Mouse (Mus musculus) embryonic facial prominence, embryonic 11.5 days (tissue): ENCODE data around the gene Fen1. TPM values are rescaled to one million over a fixed set of nuclear protein-coding genes. Genes with fewer than 3 reads are reported as not detected.

Experiments
- ATAC-seq: fragments of 200-750 bp; cut with Nextera tagmentation; replicated peaks from 2 replicates; pipeline ENCODE4 v1.8.0; 2017; ENCODE audit warnings: low read depth; ENCODE audit not compliant: insufficient number of reproducible peaks, low FRiP score, low TSS enrichment
- DNase-seq: peaks from one replicate; pipeline ENCODE4 v3.0.0-alpha.2; 2015; ENCODE audit warnings: low spot score
- H3K27ac ChIP-seq: fragments of 300-500 bp; sonication (generic); replicated peaks from 2 replicates; pipeline ENCODE4 v1.5.1; 2014; ENCODE audit warnings: mild to moderate bottlenecking, low read depth, low read length, control low read depth
- H3K27me3 ChIP-seq: fragments of 300-500 bp; sonication (generic); 2 replicates; pipeline ENCODE4 v1.6.1; 2014; ENCODE audit warnings: mild to moderate bottlenecking, low read length, moderate library complexity, mixed read lengths; ENCODE audit not compliant: control insufficient read depth, insufficient read depth
- H3K36me3 ChIP-seq: fragments of 300-500 bp; sonication (generic); replicated peaks from 2 replicates; pipeline ENCODE4 v1.6.1; 2014; ENCODE audit warnings: low read depth, mild to moderate bottlenecking, low read length, moderate library complexity, mixed read lengths; ENCODE audit not compliant: control insufficient read depth, insufficient read depth
- H3K4me1 ChIP-seq: fragments of 300-500 bp; sonication (generic); 2 replicates; pipeline ENCODE4 v1.6.1; 2014; ENCODE audit warnings: low read length, mixed read lengths; ENCODE audit not compliant: control insufficient read depth, insufficient read depth
- H3K4me2 ChIP-seq: fragments of 300-500 bp; sonication (generic); 2 replicates; pipeline ENCODE4 v1.6.1; 2014; ENCODE audit warnings: low read depth, mild to moderate bottlenecking, control low read depth, low read length, moderate library complexity
- H3K4me3 ChIP-seq: fragments of 300-500 bp; sonication (generic); 2 replicates; pipeline ENCODE4 v1.5.1; 2014; ENCODE audit warnings: low read depth, low read length, control low read depth
- H3K9ac ChIP-seq: fragments of 300-500 bp; sonication (generic); replicated peaks from 2 replicates; pipeline ENCODE4 v1.6.1; 2014; ENCODE audit warnings: mild to moderate bottlenecking, control low read depth, low read length
- H3K9me3 ChIP-seq: fragments of 300-500 bp; sonication (generic); replicated peaks from 2 replicates; pipeline ENCODE4 v1.6.1; 2016; ENCODE audit warnings: mild to moderate bottlenecking, low read length, inconsistent platforms, mixed read lengths; ENCODE audit not compliant: control insufficient read depth
- WGBS: fragments of 180-500 bp; shearing (Covaris S2); extraction: QIAGEN DNeasy Blood & Tissue Kit; methylation state at CpG from one replicate; pipeline ENCODE4 v1.1.7; 2014; 5-methylcytosine and 5-hydroxymethylcytosine counted together
- polyA plus RNA-seq: library from polyadenylated mRNA; unstranded; fragments of >200 nt; fragmentation: Nextera tagmentation; extraction: Ambion mirVana; gene quantifications from 2 replicates; pipeline ENCODE4 v1.2.1, GENCODE M21; 2014

Fen1 gene
- polyA plus RNA-seq, result 130 and 134 TPM in 2 replicates

GRCm38 (mm10) chr19:10203848-10204615 lies at the start of gene Fen1, which contains the start of gene Tmem258:
TSS of gene Fen1 (minus strand) at chr19:10204169.
TSS of gene Tmem258 (plus strand) at chr19:10204014.
- WGBS, result under 1% methylated on average over 40 of the region's 40 CpGs
- Histone ChIP-seq H3K36me3 (peaks cover 7% of the 10 kb centered on the region), H3K9me3 (no peaks in the 10 kb centered on the region), H3K27me3 (no peaks in the 10 kb centered on the region), H3K4me1 (no peaks in the 10 kb centered on the region), H3K27ac (peak within 1 kb of the TSS; percentile 73), H3K9ac (peak within 1 kb of the TSS; percentile 88), H3K4me3 (peak within 1 kb of the TSS; percentile 92), H3K4me2 (peak within 1 kb of the TSS; percentile 88)
- ATAC-seq (peak; percentile 86), DNase-seq (peak; percentile 88)

- no peak overlapping the region for H3K4me2 ChIP-seq
- H3K36me3 ChIP-seq, result no peaks in the 10 kb centered on the region
- H3K9ac ChIP-seq, result no peak overlapping the region
- no peak overlapping the region for H3K27ac ChIP-seq
- ATAC-seq (no peak), DNase-seq (peak; percentile 46)
- H3K4me1 ChIP-seq, result peaks cover 4% of the 10 kb centered on the region; the same call in 1 of the 2 replicates
- 46% methylated on average over 20 of the region's 20 CpGs for WGBS
- no peaks in the 10 kb centered on the region for H3K9me3 ChIP-seq
- no peaks in the 10 kb centered on the region for H3K27me3 ChIP-seq
- no peak overlapping the region for H3K4me3 ChIP-seq
Measured at GRCm38 (mm10) chr19:10248128-10248527, 44.2 kb upstream of the Fen1 start.

GRCm38 (mm10) chr19:10247165-10247564 lies 43.2 kb upstream of the Fen1 start:
- H3K4me1 ChIP-seq, result peaks cover 4% of the 10 kb centered on the region; the same call in 1 of the 2 replicates
- no peaks in the 10 kb centered on the region for H3K36me3 ChIP-seq
- no peak overlapping the region for H3K27ac ChIP-seq
- H3K9ac ChIP-seq, result no peak overlapping the region
- DNase-seq (no peak), ATAC-seq (no peak)
- WGBS, result 27% methylated on average over 6 of the region's 6 CpGs
- H3K4me2 ChIP-seq, result no peak overlapping the region
- no peaks in the 10 kb centered on the region for H3K27me3 ChIP-seq
- H3K9me3 ChIP-seq, result no peaks in the 10 kb centered on the region
- H3K4me3 ChIP-seq, result no peak overlapping the region

- no peaks in the 10 kb centered on the region for H3K9me3 ChIP-seq
- ATAC-seq (no peak), DNase-seq (peak; percentile 65)
- 12% methylated on average over 3 of the region's 3 CpGs for WGBS
- no peaks in the 10 kb centered on the region for H3K27me3 ChIP-seq
- H3K4me2 ChIP-seq, result no peak overlapping the region
- H3K36me3 ChIP-seq, result no peaks in the 10 kb centered on the region
- peaks cover 8% of the 10 kb centered on the region; the same call in 1 of the 2 replicates for H3K4me1 ChIP-seq
- H3K27ac ChIP-seq, result no peak overlapping the region
- H3K4me3 ChIP-seq, result no peak overlapping the region
- no peak overlapping the region for H3K9ac ChIP-seq
Measured at GRCm38 (mm10) chr19:10244183-10244582, 40.2 kb upstream of the Fen1 start.

GRCm38 (mm10) chr19:10242916-10243315 lies 38.9 kb upstream of the Fen1 start:
- no peak overlapping the region for H3K27ac ChIP-seq
- ATAC-seq (no peak), DNase-seq (peak; percentile 56)
- WGBS, result 2% methylated on average over 8 of the region's 8 CpGs
- no peaks in the 10 kb centered on the region for H3K36me3 ChIP-seq
- H3K9me3 ChIP-seq, result no peaks in the 10 kb centered on the region
- no peak overlapping the region for H3K4me2 ChIP-seq
- H3K27me3 ChIP-seq, result no peaks in the 10 kb centered on the region
- peaks cover 10% of the 10 kb centered on the region; the same call in 1 of the 2 replicates for H3K4me1 ChIP-seq
- no peak overlapping the region for H3K4me3 ChIP-seq
- no peak overlapping the region for H3K9ac ChIP-seq

- H3K36me3 ChIP-seq, result no peaks in the 10 kb centered on the region
- peak; percentile 81 for DNase-seq
- peak within 1 kb of the TSS; percentile 73 for H3K9ac ChIP-seq
- H3K27ac ChIP-seq, result no peak within 1 kb of the TSS
- H3K9me3 ChIP-seq, result no peaks in the 10 kb centered on the region
- peaks cover 10% of the 10 kb centered on the region; the same call in 1 of the 2 replicates for H3K4me1 ChIP-seq
- no peaks in the 10 kb centered on the region for H3K27me3 ChIP-seq
- ATAC-seq, result peak; percentile 66
- H3K4me2 ChIP-seq, result peak within 1 kb of the TSS; percentile 83
- H3K4me3 ChIP-seq, result peak within 1 kb of the TSS; percentile 49
- 8% methylated on average over 40 of the region's 43 CpGs for WGBS
Measured at GRCm38 (mm10) chr19:10240654-10241305, 36.8 kb upstream of the Fen1 start, which contains the start of gene Myrf. TSS of gene Myrf (minus strand) at chr19:10240748.

- no peaks in the 10 kb centered on the region for H3K36me3 ChIP-seq
- H3K9me3 ChIP-seq, result no peaks in the 10 kb centered on the region
- H3K27me3 ChIP-seq, result no peaks in the 10 kb centered on the region
- ATAC-seq (peak; percentile 24), DNase-seq (no peak)
- peak overlapping the region; percentile 73 for H3K9ac ChIP-seq
- no peak overlapping the region for H3K27ac ChIP-seq
- WGBS, result 2% methylated on average over 26 of the region's 26 CpGs
- H3K4me1 ChIP-seq, result peaks cover 10% of the 10 kb centered on the region; the same call in 1 of the 2 replicates
- peak overlapping the region; percentile 49 for H3K4me3 ChIP-seq
- H3K4me2 ChIP-seq, result peak overlapping the region; percentile 83
Measured at GRCm38 (mm10) chr19:10239975-10240653, 36.1 kb upstream of the Fen1 start.
